Mouse (Mus musculus) kidney, postnatal 0 days (tissue): ENCODE results near the gene Fer1l4. TPM values are rescaled to one million over a fixed set of nuclear protein-coding genes. Genes with fewer than 3 reads are reported as not detected.

Experiments used
- ATAC-seq: fragments of 200-750 bp; cut with Nextera tagmentation; replicated peaks from 2 replicates; pipeline ENCODE4 v1.8.0; 2017; ENCODE audit warnings: low read depth, moderate number of reproducible peaks, moderate TSS enrichment, moderate library complexity; ENCODE audit not compliant: low FRiP score
- DNase-seq: peaks from one replicate; pipeline ENCODE4 v3.0.0-alpha.2; 2016; ENCODE audit warnings: low spot score
- H3K27ac ChIP-seq: fragments of 300-500 bp; sonication (generic); 2 replicates; pipeline ENCODE4 v1.5.1; 2014; ENCODE audit warnings: mild to moderate bottlenecking
- H3K27me3 ChIP-seq: fragments of 300-500 bp; sonication (generic); 2 replicates; pipeline ENCODE4 v1.6.1; 2014; ENCODE audit warnings: low read length, mixed read lengths; ENCODE audit not compliant: insufficient read depth
- H3K36me3 ChIP-seq: fragments of 300-500 bp; sonication (generic); 2 replicates; pipeline ENCODE4 v1.6.1; 2014; ENCODE audit warnings: low read length, mixed read lengths; ENCODE audit not compliant: insufficient read depth
- H3K4me1 ChIP-seq: fragments of 300-500 bp; sonication (generic); replicated peaks from 2 replicates; pipeline ENCODE4 v1.6.1; 2014; ENCODE audit warnings: antibody characterized with exemption, low read length, mixed read lengths; ENCODE audit not compliant: insufficient read depth
- H3K4me2 ChIP-seq: fragments of 300-500 bp; sonication (generic); 2 replicates; pipeline ENCODE4 v1.6.1; 2014; ENCODE audit warnings: mild to moderate bottlenecking, low read length, moderate library complexity, mixed read lengths
- H3K4me3 ChIP-seq: fragments of 300-500 bp; sonication (generic); replicated peaks from 2 replicates; pipeline ENCODE4 v1.5.1; 2014; ENCODE audit warnings: low read depth, low read length
- H3K9ac ChIP-seq: fragments of 300-500 bp; sonication (generic); 2 replicates; pipeline ENCODE4 v1.6.1; 2014; ENCODE audit warnings: low read depth, low read length
- H3K9me3 ChIP-seq: fragments of 300-500 bp; sonication (generic); replicated peaks from 2 replicates; pipeline ENCODE4 v1.6.1; 2016; ENCODE audit warnings: low read length, inconsistent platforms, mixed read lengths
- CTCF ChIP-seq: IDR thresholded peaks from 2 replicates; pipeline ENCODE4 v1.5.1; 2016; ENCODE audit warnings: antibody characterized with exemption, low read depth, mild to moderate bottlenecking, moderate library complexity
- WGBS: fragments of 180-500 bp; shearing (Covaris S2); extraction: QIAGEN DNeasy Blood & Tissue Kit; methylation state at CpG from one replicate; pipeline ENCODE4 v1.1.7; 2014; 5-methylcytosine and 5-hydroxymethylcytosine counted together
- polyA plus RNA-seq: library from polyadenylated mRNA; unstranded; fragments of >200 nt; fragmentation: Nextera tagmentation; extraction: Ambion mirVana; gene quantifications from 2 replicates; pipeline ENCODE4 v1.2.1, GENCODE M21; 2015

Fer1l4 gene
- polyA plus RNA-seq, 1 experiment from 2014 or later, result 0.51 TPM

- Histone ChIP-seq H3K4me2 (no peak overlapping the region), H3K27me3 (no peaks in the 10 kb centered on the region), H3K36me3 (peaks cover 84% of the 10 kb centered on the region), H3K9me3 (no peaks in the 10 kb centered on the region), H3K4me1 (no peaks in the 10 kb centered on the region), H3K4me3 (no peak overlapping the region), H3K27ac (no peak overlapping the region), H3K9ac (no peak overlapping the region)
- 90% methylated on average over 10 of the region's 10 CpGs for WGBS
- ATAC-seq, result no peak
- TF ChIP-seq CTCF, result no peak
- DNase-seq, result no peak
These were observed 61.6 kb downstream of the Fer1l4 start for GRCm38 (mm10) chr2:155991151-155991550.

DNA sequence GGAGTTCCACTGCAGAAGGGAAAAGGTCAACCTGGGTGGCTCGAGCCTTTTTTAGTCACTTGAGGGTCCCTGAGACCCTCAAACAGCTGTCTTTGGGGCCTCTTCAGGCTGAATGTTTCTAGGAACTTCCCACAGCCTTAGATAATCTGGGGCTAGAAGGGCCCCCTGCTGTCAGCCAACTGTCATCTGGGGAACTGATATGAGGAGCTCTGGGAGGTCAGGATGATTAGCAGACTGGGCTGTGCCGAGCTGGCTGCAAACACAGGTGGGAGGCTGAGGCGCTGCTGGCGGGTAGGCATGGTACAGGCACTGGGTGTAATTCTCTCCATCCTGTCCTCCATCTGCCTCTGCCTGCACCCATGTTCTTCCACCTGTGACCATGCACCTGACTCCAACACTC, 63.7 kb downstream of the Fer1l4 start:
- Histone ChIP-seq H3K4me1 (no peaks in the 10 kb centered on the region), H3K36me3 (peaks cover 86% of the 10 kb centered on the region), H3K27ac (no peak overlapping the region), H3K4me3 (no peak overlapping the region), H3K9me3 (no peaks in the 10 kb centered on the region), H3K9ac (no peak overlapping the region), H3K4me2 (no peak overlapping the region), H3K27me3 (no peaks in the 10 kb centered on the region)
- WGBS, result 74% methylated on average over 4 of the region's 4 CpGs
- ATAC-seq (no peak), DNase-seq (no peak)
- TF ChIP-seq CTCF, result no peak

- WGBS, result 98% methylated on average over 6 of the region's 6 CpGs
- Histone ChIP-seq H3K4me3 (no peak overlapping the region), H3K4me2 (no peak overlapping the region), H3K27me3 (no peaks in the 10 kb centered on the region), H3K9ac (no peak overlapping the region), H3K9me3 (no peaks in the 10 kb centered on the region), H3K36me3 (peaks cover 81% of the 10 kb centered on the region), H3K27ac (no peak overlapping the region), H3K4me1 (no peaks in the 10 kb centered on the region)
- DNase-seq (no peak), ATAC-seq (no peak)
- TF ChIP-seq CTCF, result no peak
These were observed 65.6 kb downstream of the Fer1l4 start for GRCm38 (mm10) chr2:155987131-155987530.

DNA sequence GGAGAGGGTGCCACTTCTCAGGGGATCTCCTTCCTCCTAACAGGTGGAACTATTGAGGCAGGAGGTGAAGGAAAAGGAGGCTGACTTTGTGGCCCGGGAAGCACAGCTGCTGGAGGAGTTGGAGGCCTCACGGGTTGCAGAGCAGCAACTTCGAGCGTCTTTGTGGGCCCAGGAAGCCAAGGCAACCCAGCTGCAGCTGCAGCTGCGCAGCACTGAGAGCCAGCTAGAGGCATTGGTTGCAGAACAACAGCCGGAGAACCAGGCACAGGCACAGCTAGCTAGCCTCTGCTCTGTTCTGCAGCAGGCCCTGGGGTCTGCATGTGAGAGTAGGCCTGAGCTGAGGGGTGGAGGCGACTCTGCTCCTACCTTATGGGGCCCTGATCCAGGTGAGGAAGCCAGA, 67.0 kb downstream of the Fer1l4 start:
- H3K4me1 ChIP-seq, result no peaks in the 10 kb centered on the region
- no peak overlapping the region for H3K4me3 ChIP-seq
- H3K27ac ChIP-seq, result no peak overlapping the region
- H3K9ac ChIP-seq, result no peak overlapping the region
- no peaks in the 10 kb centered on the region for H3K9me3 ChIP-seq
- ATAC-seq (no peak), DNase-seq (no peak)
- no peaks in the 10 kb centered on the region for H3K27me3 ChIP-seq
- TF ChIP-seq CTCF, result no peak
- 93% methylated on average over 7 of the region's 7 CpGs for WGBS
- peaks cover 80% of the 10 kb centered on the region for H3K36me3 ChIP-seq
- no peak overlapping the region for H3K4me2 ChIP-seq

DNA sequence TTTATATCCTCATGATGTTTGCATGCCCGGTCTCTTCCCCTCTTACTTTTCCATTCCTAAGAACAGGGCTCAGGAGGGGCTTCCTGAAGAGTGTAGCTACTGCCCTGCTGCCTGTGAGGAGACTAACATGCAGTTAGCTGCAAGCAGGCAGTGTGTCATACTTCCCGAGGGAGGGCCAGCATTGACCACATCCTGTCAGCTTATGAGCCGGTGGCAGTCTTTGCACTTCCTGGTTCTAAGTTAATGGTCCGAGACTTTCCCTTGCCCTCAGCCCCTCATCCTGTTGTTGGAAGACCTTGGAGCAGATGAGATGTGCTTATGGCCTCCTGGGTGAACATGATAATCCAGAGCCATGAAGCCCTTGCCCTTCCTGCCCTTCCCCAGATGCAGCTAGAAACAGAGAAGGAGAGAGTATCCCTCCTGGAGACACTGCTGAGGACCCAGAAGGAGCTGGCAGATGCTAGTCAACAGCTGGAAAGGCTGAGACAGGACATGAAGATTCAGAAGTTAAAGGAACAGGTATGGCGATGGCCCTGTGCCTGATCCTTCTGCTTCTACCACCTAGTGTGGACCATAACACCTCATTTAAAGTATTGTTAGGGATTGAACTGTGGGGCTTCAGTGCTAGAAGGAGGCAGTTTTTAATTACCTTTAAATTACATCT, 73.3 kb downstream of the Fer1l4 start:
- Histone ChIP-seq H3K27me3 (no peaks in the 10 kb centered on the region), H3K36me3 (peaks cover 69% of the 10 kb centered on the region), H3K4me3 (no peak overlapping the region), H3K9me3 (no peaks in the 10 kb centered on the region), H3K4me2 (no peak overlapping the region; the same call in 1 of the 2 replicates), H3K9ac (no peak overlapping the region), H3K4me1 (no peaks in the 10 kb centered on the region), H3K27ac (no peak overlapping the region; the same call in 1 of the 2 replicates)
- peak; percentile 46; the same call in 1 of the 2 replicates for ATAC-seq
- TF ChIP-seq CTCF, result no peak
- peak; percentile 75 for DNase-seq
- 43% methylated on average over 5 of the region's 5 CpGs for WGBS

DNA sequence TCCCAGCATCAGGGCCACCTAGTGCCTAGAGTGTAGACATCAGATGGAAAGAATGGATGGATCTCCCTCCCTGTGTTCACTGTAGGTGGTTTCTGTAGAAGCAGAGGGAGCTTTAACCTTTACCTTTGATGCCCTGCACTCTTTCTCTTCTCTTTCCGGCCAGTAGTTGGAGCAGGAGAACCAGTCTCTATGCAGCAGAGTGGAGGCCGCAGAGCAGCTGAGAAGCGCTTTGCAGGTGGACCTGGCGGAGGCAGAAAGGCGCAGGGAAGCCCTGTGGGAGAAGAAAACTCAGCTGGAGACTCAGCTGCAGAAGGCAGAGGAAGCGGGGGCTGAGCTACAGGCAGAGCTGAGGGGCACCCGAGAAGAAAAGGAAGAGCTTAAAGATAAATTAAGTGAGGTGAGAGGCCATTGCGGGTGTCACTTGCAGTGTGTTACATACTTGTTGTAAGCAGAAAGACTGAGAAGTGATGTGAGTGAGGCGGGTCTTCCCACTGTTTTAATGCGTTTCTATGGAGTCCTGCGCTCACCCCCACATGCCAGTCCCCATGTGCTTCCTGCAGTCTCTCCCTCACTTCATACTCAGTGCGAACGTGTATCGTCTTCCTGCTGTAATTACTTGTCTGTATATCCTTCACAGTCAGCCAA, 78.5 kb downstream of the Fer1l4 start:
- ATAC-seq (no peak), DNase-seq (no peak)
- Histone ChIP-seq H3K9ac (no peak overlapping the region), H3K4me3 (no peak overlapping the region), H3K4me1 (no peaks in the 10 kb centered on the region), H3K27ac (no peak overlapping the region), H3K4me2 (no peak overlapping the region), H3K27me3 (no peaks in the 10 kb centered on the region), H3K36me3 (peaks cover 61% of the 10 kb centered on the region), H3K9me3 (no peaks in the 10 kb centered on the region)
- TF ChIP-seq CTCF, result peak; percentile 41
- WGBS, result 78% methylated on average over 14 of the region's 14 CpGs
